Mouse (Mus musculus): ENCODE results near the gene Mlana. TPM values are rescaled to one million over a fixed set of nuclear protein-coding genes. Genes with fewer than 3 reads are reported as not detected.

The Mlana gene
- polyA plus RNA-seq, 1 experiment from 2014 or later = not detected

- no peak overlapping the region for H3K27ac ChIP-seq (ENCODE audit: low read length)
- ATAC-seq (ENCODE audit: insufficient number of reproducible peaks, insufficient read depth, low FRiP score, low read depth) = no peak
- no peaks in the 10 kb centered on the region for H3K36me3 ChIP-seq (ENCODE audit: control insufficient read depth, insufficient read depth, low read length)
- H3K4me2 ChIP-seq (replicated peaks; ENCODE audit: low read depth, low read length) = no peak overlapping the region
- WGBS = 87% methylated on average over 4 of the region's 4 CpGs
- H3K4me1 ChIP-seq (ENCODE audit: control insufficient read depth, insufficient read depth, low read length) = no peaks in the 10 kb centered on the region
- H3K27me3 ChIP-seq (ENCODE audit: control insufficient read depth, insufficient read depth, low read length) = no peaks in the 10 kb centered on the region
- no peak overlapping the region for H3K4me3 ChIP-seq (ENCODE audit: low read depth, low read length)
- no peaks in the 10 kb centered on the region for H3K9me3 ChIP-seq (ENCODE audit: control insufficient read depth, low read depth, low read length)
- no peak overlapping the region for H3K9ac ChIP-seq (replicated peaks; ENCODE audit: low read depth, low read length)
These were observed 38.8 kb upstream of the Mlana start for GRCm38 (mm10) chr19:29658836-29659235.

DNA sequence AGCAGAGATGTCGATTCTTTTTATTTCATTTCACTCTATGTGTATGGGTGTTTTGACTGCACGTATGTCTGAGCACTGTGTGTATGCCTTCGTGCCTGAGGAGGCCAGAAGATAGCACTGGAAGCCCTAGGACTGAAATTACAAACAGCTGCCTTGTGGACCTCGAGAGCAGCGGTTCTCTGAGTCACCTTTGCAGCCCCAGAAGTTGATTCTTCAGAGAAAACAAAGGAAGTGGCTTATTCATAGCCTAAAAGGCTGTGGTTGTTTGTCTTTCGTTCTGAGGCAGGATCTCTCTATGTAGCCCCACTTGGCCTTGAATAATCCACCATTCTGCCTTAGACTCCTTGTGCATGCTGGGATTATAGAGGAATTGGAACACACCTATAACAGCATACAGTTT is 37.9 kb upstream of the Mlana start:
- H3K4me2 ChIP-seq (replicated peaks; ENCODE audit: low read depth, low read length) = no peak overlapping the region
- no peaks in the 10 kb centered on the region for H3K9me3 ChIP-seq (ENCODE audit: control insufficient read depth, low read depth, low read length)
- no peak for ATAC-seq (ENCODE audit: insufficient number of reproducible peaks, insufficient read depth, low FRiP score, low read depth)
- no peaks in the 10 kb centered on the region for H3K36me3 ChIP-seq (ENCODE audit: control insufficient read depth, insufficient read depth, low read length)
- H3K27me3 ChIP-seq (ENCODE audit: control insufficient read depth, insufficient read depth, low read length) = no peaks in the 10 kb centered on the region
- no peaks in the 10 kb centered on the region for H3K4me1 ChIP-seq (ENCODE audit: control insufficient read depth, insufficient read depth, low read length)
- no peak overlapping the region for H3K27ac ChIP-seq (ENCODE audit: low read length)
- H3K9ac ChIP-seq (replicated peaks; ENCODE audit: low read depth, low read length) = no peak overlapping the region
- H3K4me3 ChIP-seq (ENCODE audit: low read depth, low read length) = no peak overlapping the region
- 60% methylated on average over 6 of the region's 6 CpGs for WGBS

GRCm38 (mm10) chr19:29660835-29661764 is 36.5 kb upstream of the Mlana start:
- Histone ChIP-seq H3K27ac (ENCODE audit: low read length) (no peak overlapping the region), H3K36me3 (ENCODE audit: control insufficient read depth, insufficient read depth, low read length) (no peaks in the 10 kb centered on the region), H3K27me3 (ENCODE audit: control insufficient read depth, insufficient read depth, low read length) (no peaks in the 10 kb centered on the region), H3K9ac (replicated peaks; ENCODE audit: low read depth, low read length) (no peak overlapping the region), H3K4me1 (ENCODE audit: control insufficient read depth, insufficient read depth, low read length) (no peaks in the 10 kb centered on the region), H3K4me2 (replicated peaks; ENCODE audit: low read depth, low read length) (no peak overlapping the region), H3K4me3 (ENCODE audit: low read depth, low read length) (no peak overlapping the region), H3K9me3 (ENCODE audit: control insufficient read depth, low read depth, low read length) (no peaks in the 10 kb centered on the region)
- no peak for ATAC-seq (ENCODE audit: insufficient number of reproducible peaks, insufficient read depth, low FRiP score, low read depth)
- WGBS = 78% methylated on average over 10 of the region's 10 CpGs

GRCm38 (mm10) chr19:29661974-29662580 is 35.5 kb upstream of the Mlana start:
- ATAC-seq (ENCODE audit: insufficient number of reproducible peaks, insufficient read depth, low FRiP score, low read depth) = no peak
- no peak overlapping the region for H3K4me3 ChIP-seq (ENCODE audit: low read depth, low read length)
- H3K36me3 ChIP-seq (ENCODE audit: control insufficient read depth, insufficient read depth, low read length) = no peaks in the 10 kb centered on the region
- H3K4me1 ChIP-seq (ENCODE audit: control insufficient read depth, insufficient read depth, low read length) = no peaks in the 10 kb centered on the region
- H3K9ac ChIP-seq (replicated peaks; ENCODE audit: low read depth, low read length) = no peak overlapping the region
- H3K4me2 ChIP-seq (replicated peaks; ENCODE audit: low read depth, low read length) = no peak overlapping the region
- no peaks in the 10 kb centered on the region for H3K27me3 ChIP-seq (ENCODE audit: control insufficient read depth, insufficient read depth, low read length)
- H3K9me3 ChIP-seq (ENCODE audit: control insufficient read depth, low read depth, low read length) = no peaks in the 10 kb centered on the region
- no peak overlapping the region for H3K27ac ChIP-seq (ENCODE audit: low read length)
- 69% methylated on average over 6 of the region's 6 CpGs for WGBS

- Histone ChIP-seq H3K4me2 (replicated peaks; ENCODE audit: low read depth, low read length) (no peak overlapping the region), H3K27ac (ENCODE audit: low read length) (no peak overlapping the region), H3K4me3 (ENCODE audit: low read depth, low read length) (no peak overlapping the region), H3K4me1 (ENCODE audit: control insufficient read depth, insufficient read depth, low read length) (no peaks in the 10 kb centered on the region), H3K36me3 (ENCODE audit: control insufficient read depth, insufficient read depth, low read length) (no peaks in the 10 kb centered on the region), H3K9me3 (ENCODE audit: control insufficient read depth, low read depth, low read length) (no peaks in the 10 kb centered on the region), H3K9ac (replicated peaks; ENCODE audit: low read depth, low read length) (no peak overlapping the region), H3K27me3 (ENCODE audit: control insufficient read depth, insufficient read depth, low read length) (no peaks in the 10 kb centered on the region)
- ATAC-seq (ENCODE audit: insufficient number of reproducible peaks, insufficient read depth, low FRiP score, low read depth) = no peak
- WGBS = 52% methylated on average over 8 of the region's 8 CpGs
These were observed 33.8 kb upstream of the Mlana start for GRCm38 (mm10) chr19:29663780-29664179.

- Histone ChIP-seq H3K4me1 (ENCODE audit: control insufficient read depth, insufficient read depth, low read length) (no peaks in the 10 kb centered on the region), H3K4me2 (replicated peaks; ENCODE audit: low read depth, low read length) (no peak overlapping the region), H3K27me3 (ENCODE audit: control insufficient read depth, insufficient read depth, low read length) (no peaks in the 10 kb centered on the region), H3K4me3 (ENCODE audit: low read depth, low read length) (no peak overlapping the region), H3K27ac (ENCODE audit: low read length) (no peak overlapping the region), H3K36me3 (ENCODE audit: control insufficient read depth, insufficient read depth, low read length) (no peaks in the 10 kb centered on the region), H3K9ac (replicated peaks; ENCODE audit: low read depth, low read length) (no peak overlapping the region), H3K9me3 (ENCODE audit: control insufficient read depth, low read depth, low read length) (no peaks in the 10 kb centered on the region)
- ATAC-seq (ENCODE audit: insufficient number of reproducible peaks, insufficient read depth, low FRiP score, low read depth) = no peak
- WGBS = 76% methylated on average over 5 of the region's 5 CpGs
These were observed 32.7 kb upstream of the Mlana start for GRCm38 (mm10) chr19:29664934-29665333.

GRCm38 (mm10) chr19:29666164-29666563 is 31.5 kb upstream of the Mlana start:
- Histone ChIP-seq H3K27me3 (ENCODE audit: control insufficient read depth, insufficient read depth, low read length) (no peaks in the 10 kb centered on the region), H3K27ac (ENCODE audit: low read length) (no peak overlapping the region), H3K9ac (replicated peaks; ENCODE audit: low read depth, low read length) (no peak overlapping the region), H3K4me1 (ENCODE audit: control insufficient read depth, insufficient read depth, low read length) (no peaks in the 10 kb centered on the region), H3K9me3 (ENCODE audit: control insufficient read depth, low read depth, low read length) (no peaks in the 10 kb centered on the region), H3K36me3 (ENCODE audit: control insufficient read depth, insufficient read depth, low read length) (no peaks in the 10 kb centered on the region), H3K4me3 (ENCODE audit: low read depth, low read length) (no peak overlapping the region), H3K4me2 (replicated peaks; ENCODE audit: low read depth, low read length) (no peak overlapping the region)
- no peak for ATAC-seq (ENCODE audit: insufficient number of reproducible peaks, insufficient read depth, low FRiP score, low read depth)
- 83% methylated on average over 4 of the region's 4 CpGs for WGBS

GRCm38 (mm10) chr19:29666965-29667594 is 30.5 kb upstream of the Mlana start:
- H3K4me3 ChIP-seq (ENCODE audit: low read depth, low read length) = no peak overlapping the region
- H3K27me3 ChIP-seq (ENCODE audit: control insufficient read depth, insufficient read depth, low read length) = no peaks in the 10 kb centered on the region
- no peaks in the 10 kb centered on the region for H3K9me3 ChIP-seq (ENCODE audit: control insufficient read depth, low read depth, low read length)
- H3K4me2 ChIP-seq (replicated peaks; ENCODE audit: low read depth, low read length) = no peak overlapping the region
- H3K36me3 ChIP-seq (ENCODE audit: control insufficient read depth, insufficient read depth, low read length) = no peaks in the 10 kb centered on the region
- 54% methylated on average over 5 of the region's 5 CpGs for WGBS
- no peak overlapping the region for H3K27ac ChIP-seq (ENCODE audit: low read length)
- H3K9ac ChIP-seq (replicated peaks; ENCODE audit: low read depth, low read length) = no peak overlapping the region
- ATAC-seq (ENCODE audit: insufficient number of reproducible peaks, insufficient read depth, low FRiP score, low read depth) = no peak
- H3K4me1 ChIP-seq (ENCODE audit: control insufficient read depth, insufficient read depth, low read length) = no peaks in the 10 kb centered on the region
